Mouse (Mus musculus): ENCODE results near the gene Tmcc1. TPM values are rescaled to one million over a fixed set of nuclear protein-coding genes. Genes with fewer than 3 reads are reported as not detected.
"Not testable (repeated sequence)": the region's sequence is repeated elsewhere in the genome, so short reads cannot be mapped to it uniquely, and the experiment has no call there.

The Tmcc1 gene
- polyA plus RNA-seq, 1 experiment from 2014 or later, result 19.4 TPM

GRCm38 (mm10) chr6:116139143-116139856, 54.0 kb downstream of the Tmcc1 start:
- 53% methylated on average over 2 of the region's 2 CpGs for WGBS
- H3K36me3 ChIP-seq, result no peaks in the 10 kb centered on the region
- H3K9ac ChIP-seq, result no peak overlapping the region
- no peak for ATAC-seq (ENCODE audit: insufficient number of reproducible peaks, insufficient read depth, low FRiP score, low TSS enrichment, low read depth)
- H3K27me3 ChIP-seq, result no peaks in the 10 kb centered on the region
- peaks cover 3% of the 10 kb centered on the region; the same call in 1 of the 2 replicates for H3K4me1 ChIP-seq
- no peak overlapping the region for H3K4me3 ChIP-seq
- no peaks in the 10 kb centered on the region for H3K9me3 ChIP-seq
- no peak overlapping the region for H3K4me2 ChIP-seq
- H3K27ac ChIP-seq, result no peak overlapping the region

- Histone ChIP-seq H3K4me1 (0 out of 2 replicates have a peak, but pooled peaks cover 3% of the 10 kb centered on the region), H3K4me2 (no peak overlapping the region), H3K9ac (no peak overlapping the region), H3K27ac (no peak overlapping the region), H3K36me3 (0 out of 2 replicates have a peak, but pooled peaks cover 4% of the 10 kb centered on the region), H3K4me3 (no peak overlapping the region), H3K27me3 (no peaks in the 10 kb centered on the region), H3K9me3 (no peaks in the 10 kb centered on the region)
- no peak for ATAC-seq (ENCODE audit: insufficient number of reproducible peaks, insufficient read depth, low FRiP score, low TSS enrichment, low read depth)
- 43% methylated on average over 7 of the region's 7 CpGs for WGBS
These were observed 57.2 kb downstream of the Tmcc1 start for GRCm38 (mm10) chr6:116135971-116136632.

- no peak overlapping the region for H3K27ac ChIP-seq
- H3K4me3 ChIP-seq, result no peak overlapping the region
- H3K4me1 ChIP-seq, result 0 out of 2 replicates have a peak, but pooled peaks cover 3% of the 10 kb centered on the region
- 0 out of 2 replicates have a peak, but pooled peaks cover 4% of the 10 kb centered on the region for H3K36me3 ChIP-seq
- no peak overlapping the region for H3K9ac ChIP-seq
- WGBS, result 81% methylated on average over 8 of the region's 8 CpGs
- no peaks in the 10 kb centered on the region for H3K27me3 ChIP-seq
- no peak for ATAC-seq (ENCODE audit: insufficient number of reproducible peaks, insufficient read depth, low FRiP score, low TSS enrichment, low read depth)
- no peak overlapping the region for H3K4me2 ChIP-seq
- no peaks in the 10 kb centered on the region for H3K9me3 ChIP-seq
These were observed 59.5 kb downstream of the Tmcc1 start for GRCm38 (mm10) chr6:116133756-116134155.

- no peak overlapping the region for H3K4me3 ChIP-seq
- no peak for ATAC-seq (ENCODE audit: insufficient number of reproducible peaks, insufficient read depth, low FRiP score, low TSS enrichment, low read depth)
- WGBS, result 97% methylated on average over 1 of the region's 1 CpGs
These were observed 61.5 kb downstream of the Tmcc1 start for GRCm38 (mm10) chr6:116131771-116132170.

GRCm38 (mm10) chr6:116128710-116129109, 64.6 kb downstream of the Tmcc1 start:
- H3K9me3 ChIP-seq, result no peaks in the 10 kb centered on the region
- H3K4me3 ChIP-seq, result no peak overlapping the region
- no peaks in the 10 kb centered on the region for H3K4me1 ChIP-seq
- H3K36me3 ChIP-seq, result 0 out of 2 replicates have a peak, but pooled peaks cover 2% of the 10 kb centered on the region
- 7% methylated on average over 1 of the region's 1 CpGs for WGBS
- ATAC-seq (ENCODE audit: insufficient number of reproducible peaks, insufficient read depth, low FRiP score, low TSS enrichment, low read depth), result no peak
- H3K4me2 ChIP-seq, result no peak overlapping the region
- no peak overlapping the region for H3K9ac ChIP-seq
- no peak overlapping the region for H3K27ac ChIP-seq
- no peaks in the 10 kb centered on the region for H3K27me3 ChIP-seq

More at GRCm38 (mm10) chr6:116131771-116132170, 61.5 kb downstream of the Tmcc1 start:
- Histone ChIP-seq H3K4me1 (0 out of 2 replicates have a peak, but pooled peaks cover 3% of the 10 kb centered on the region), H3K9me3 (no peaks in the 10 kb centered on the region), H3K9ac (no peak overlapping the region), H3K27me3 (no peaks in the 10 kb centered on the region), H3K36me3 (0 out of 2 replicates have a peak, but pooled peaks cover 4% of the 10 kb centered on the region), H3K4me2 (no peak overlapping the region), H3K27ac (no peak overlapping the region)

- no peaks in the 10 kb centered on the region for H3K4me1 ChIP-seq
- H3K27me3 ChIP-seq, result no peaks in the 10 kb centered on the region
- peaks cover 3% of the 10 kb centered on the region for H3K36me3 ChIP-seq
- H3K9me3 ChIP-seq, result no peaks in the 10 kb centered on the region
- H3K4me2 ChIP-seq, result no peak overlapping the region
- H3K9ac ChIP-seq, result no peak overlapping the region
- H3K4me3 ChIP-seq, result no peak overlapping the region
- no peak overlapping the region for H3K27ac ChIP-seq
- ATAC-seq (ENCODE audit: insufficient number of reproducible peaks, insufficient read depth, low FRiP score, low TSS enrichment, low read depth), result no peak
These were observed 65.3 kb downstream of the Tmcc1 start for GRCm38 (mm10) chr6:116127918-116128443.

- Histone ChIP-seq H3K4me3 (no peak overlapping the region), H3K9me3 (no peaks in the 10 kb centered on the region), H3K36me3 (peaks cover 17% of the 10 kb centered on the region), H3K9ac (no peak overlapping the region), H3K27ac (no peak overlapping the region), H3K4me2 (no peak overlapping the region), H3K27me3 (no peaks in the 10 kb centered on the region), H3K4me1 (no peaks in the 10 kb centered on the region)
- no peak for ATAC-seq (ENCODE audit: insufficient number of reproducible peaks, insufficient read depth, low FRiP score, low TSS enrichment, low read depth)
These were observed 66.7 kb downstream of the Tmcc1 start for GRCm38 (mm10) chr6:116126577-116126976.

GRCm38 (mm10) chr6:116122881-116123280, 70.4 kb downstream of the Tmcc1 start:
- Histone ChIP-seq H3K4me1 (no peaks in the 10 kb centered on the region), H3K27me3 (no peaks in the 10 kb centered on the region), H3K9me3 (no peaks in the 10 kb centered on the region), H3K27ac (no peak overlapping the region), H3K9ac (no peak overlapping the region), H3K4me3 (no peak overlapping the region), H3K4me2 (no peak overlapping the region), H3K36me3 (peaks cover 20% of the 10 kb centered on the region)
- ATAC-seq (ENCODE audit: insufficient number of reproducible peaks, insufficient read depth, low FRiP score, low TSS enrichment, low read depth), result no peak
- 89% methylated on average over 1 of the region's 1 CpGs for WGBS

- no peak overlapping the region for H3K9ac ChIP-seq
- H3K9me3 ChIP-seq, result no peaks in the 10 kb centered on the region
- peaks cover 20% of the 10 kb centered on the region for H3K36me3 ChIP-seq
- H3K4me3 ChIP-seq, result no peak overlapping the region
- H3K27me3 ChIP-seq, result no peaks in the 10 kb centered on the region
- no peak for ATAC-seq (ENCODE audit: insufficient number of reproducible peaks, insufficient read depth, low FRiP score, low TSS enrichment, low read depth)
- H3K4me2 ChIP-seq, result no peak overlapping the region
- 66% methylated on average over 4 of the region's 4 CpGs for WGBS
- H3K27ac ChIP-seq, result no peak overlapping the region
- H3K4me1 ChIP-seq, result no peaks in the 10 kb centered on the region
These were observed 73.6 kb downstream of the Tmcc1 start for GRCm38 (mm10) chr6:116119669-116120068.

GRCm38 (mm10) chr6:116116634-116117033, 76.7 kb downstream of the Tmcc1 start:
- H3K36me3 ChIP-seq; H3K4me1 ChIP-seq; H3K27ac ChIP-seq; H3K4me2 ChIP-seq; H3K9me3 ChIP-seq; ATAC-seq (ENCODE audit: insufficient number of reproducible peaks, insufficient read depth, low FRiP score, low TSS enrichment, low read depth); H3K9ac ChIP-seq; H3K27me3 ChIP-seq; H3K4me3 ChIP-seq: not testable (repeated sequence)
- 89% methylated on average over 6 of the region's 6 CpGs for WGBS

GRCm38 (mm10) chr6:116110588-116110987, 82.7 kb downstream of the Tmcc1 start:
- Histone ChIP-seq H3K4me3 (no peak overlapping the region), H3K9ac (no peak overlapping the region), H3K36me3 (no peaks in the 10 kb centered on the region), H3K27ac (no peak overlapping the region), H3K4me1 (peaks cover 13% of the 10 kb centered on the region), H3K9me3 (no peaks in the 10 kb centered on the region), H3K27me3 (no peaks in the 10 kb centered on the region), H3K4me2 (no peak overlapping the region)
- WGBS, result 77% methylated on average over 4 of the region's 4 CpGs
- ATAC-seq (ENCODE audit: insufficient number of reproducible peaks, insufficient read depth, low FRiP score, low TSS enrichment, low read depth), result no peak

Data from embryonic facial prominence, embryonic 13.5 days (tissue).